Mouse (Mus musculus) gastrocnemius, adult 18-20 months (tissue): ENCODE results near the gene Prkab2. TPM values are rescaled to one million over a fixed set of nuclear protein-coding genes. Genes with fewer than 3 reads are reported as not detected.

Experiments
- DNase-seq: peaks from one replicate; pipeline ENCODE4 v3.0.0; 2021; ENCODE audit warnings: low spot score
- microRNA-seq: library from miRNA; unstranded; fragments of <30 nt; microRNA quantifications from one replicate; pipeline ENCODE4 v1.2.0, GENCODE M21; 2021
- total RNA-seq, 2 experiments: library from RNA; stranded (reverse); gene quantifications; 2 replicates each; pipeline ENCODE4 v1.2.3; 2021

Prkab2 gene
- total RNA-seq, 2 experiments from 2014 or later: 192 to 194 TPM

DNA sequence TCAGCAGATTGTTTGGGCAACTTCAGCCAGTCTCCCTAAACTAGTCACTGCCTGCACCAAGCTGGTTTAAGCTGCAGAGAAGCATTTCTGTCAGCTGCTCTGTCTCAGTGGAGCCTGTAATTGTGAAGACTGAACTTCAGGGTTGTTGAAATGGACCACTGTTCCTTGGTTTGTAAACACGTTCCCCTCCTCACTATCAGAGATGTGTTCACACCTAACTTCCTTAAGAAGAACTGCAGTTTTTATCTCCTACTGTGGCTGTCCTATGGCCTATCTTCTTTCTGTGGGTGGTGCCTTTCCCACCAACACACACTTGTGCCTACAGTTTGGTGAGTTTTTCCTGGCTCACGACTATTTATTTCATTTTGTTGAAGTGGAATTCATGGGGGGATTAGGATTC is 31.3 kb downstream of the Prkab2 start:
- DNase-seq: no peak

DNA sequence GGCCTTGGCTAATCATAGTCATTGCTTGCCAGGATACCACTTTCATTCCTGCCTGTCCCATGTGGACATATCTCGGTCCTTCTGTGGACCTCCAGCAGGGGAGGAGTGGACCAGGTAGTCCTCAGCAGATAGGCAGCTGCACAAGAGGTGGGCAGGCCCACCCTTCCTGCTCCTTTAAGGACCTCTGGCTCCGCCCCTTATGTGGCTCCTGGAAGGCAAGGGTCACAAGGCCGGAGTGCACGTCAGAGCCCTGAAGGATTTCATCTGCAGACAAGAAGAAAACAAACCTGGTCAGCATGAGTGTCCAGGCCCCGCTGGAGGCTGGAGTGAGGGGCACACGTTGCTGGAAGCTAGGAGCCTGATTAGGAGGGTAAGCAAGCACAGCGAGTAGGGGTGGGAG is 32.6 kb downstream of the Prkab2 start:
- no peak for DNase-seq

DNA sequence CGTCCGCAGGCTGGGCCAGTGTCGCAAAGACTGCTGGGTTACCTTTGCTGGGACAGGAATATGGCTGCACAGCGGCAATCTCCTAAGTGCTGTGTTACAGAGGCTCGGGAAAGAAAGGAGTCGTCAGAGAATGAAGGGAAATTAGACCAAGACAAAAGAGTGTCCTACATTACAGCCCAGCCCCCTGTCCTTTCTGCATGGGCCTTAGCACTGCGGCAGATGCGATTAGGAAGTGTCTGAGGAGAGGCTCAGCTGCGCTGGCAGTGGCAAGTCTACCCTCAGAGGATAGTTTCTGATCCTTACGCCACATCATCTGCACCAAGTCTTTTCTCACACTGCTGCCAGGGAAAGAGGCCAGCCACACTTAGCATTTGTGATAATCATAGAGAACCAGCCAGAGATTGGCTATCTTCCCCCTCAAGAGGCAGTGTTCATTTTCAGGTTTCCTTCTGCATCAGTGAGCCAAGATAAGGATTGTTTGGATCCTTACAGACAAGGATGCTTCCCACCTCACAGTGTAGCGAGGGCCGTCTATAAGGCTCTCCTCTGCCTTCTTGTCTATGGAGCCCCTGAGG is 33.5 kb downstream of the Prkab2 start:
- DNase-seq: no peak

DNA sequence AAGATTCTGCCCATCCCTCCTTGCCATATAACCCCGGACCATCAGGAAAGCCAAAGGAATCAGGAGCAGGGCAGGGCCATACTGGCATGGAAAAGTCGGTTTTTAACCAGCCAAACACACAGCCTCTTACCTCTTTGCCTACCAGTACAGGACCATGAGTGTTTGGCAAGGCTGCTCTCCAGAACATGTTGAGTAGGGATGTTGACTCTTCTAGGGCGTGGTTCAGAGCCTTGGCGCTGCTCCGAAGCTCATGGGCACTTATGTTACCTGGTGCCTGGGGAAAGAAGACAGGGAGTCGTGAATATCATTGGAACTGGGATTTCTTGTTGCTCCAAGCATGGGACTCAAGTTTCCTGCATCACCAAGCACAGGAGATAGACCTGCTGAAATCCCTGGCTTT is 35.8 kb downstream of the Prkab2 start:
- no peak for DNase-seq

DNA sequence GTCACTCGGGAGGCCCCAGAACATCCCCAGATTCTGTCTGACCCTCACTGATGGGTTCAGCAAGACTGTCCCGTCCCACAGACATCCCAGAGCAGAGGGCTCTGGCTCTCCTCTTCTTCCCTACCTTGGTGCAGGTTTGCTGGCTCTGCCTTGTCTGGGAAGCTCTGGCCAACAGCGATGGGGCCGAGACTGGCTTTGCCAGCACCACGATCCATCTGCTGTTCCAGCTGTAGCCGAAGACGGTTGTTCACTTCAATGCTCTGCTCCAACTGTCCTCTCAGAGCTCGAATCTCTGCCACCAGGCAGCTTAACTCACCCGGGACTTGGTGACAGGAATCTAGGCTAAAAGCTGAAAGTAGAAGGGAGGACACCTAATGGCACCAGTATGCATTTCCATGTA is 38.9 kb downstream of the Prkab2 start:
- no peak for DNase-seq

DNA sequence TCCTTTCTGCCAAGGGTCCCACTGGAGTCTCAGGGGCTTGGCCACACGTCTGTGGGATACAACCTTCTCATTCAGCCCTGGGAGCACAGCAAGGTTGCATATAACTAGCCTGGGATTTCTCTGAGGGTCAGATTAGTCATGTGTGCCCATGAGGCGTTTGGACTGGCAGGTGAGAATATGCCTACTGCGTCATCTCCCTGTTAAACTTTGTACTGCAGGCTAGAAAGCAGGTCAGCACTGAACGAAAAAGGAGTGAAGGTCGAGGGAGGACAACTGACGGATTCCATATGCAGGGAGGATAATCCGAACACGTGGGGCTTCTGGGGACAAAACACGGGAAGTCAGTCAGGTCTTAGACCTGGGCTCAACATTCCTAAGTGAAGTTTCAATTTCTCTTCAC is 39.3 kb downstream of the Prkab2 start:
- DNase-seq: no peak

DNA sequence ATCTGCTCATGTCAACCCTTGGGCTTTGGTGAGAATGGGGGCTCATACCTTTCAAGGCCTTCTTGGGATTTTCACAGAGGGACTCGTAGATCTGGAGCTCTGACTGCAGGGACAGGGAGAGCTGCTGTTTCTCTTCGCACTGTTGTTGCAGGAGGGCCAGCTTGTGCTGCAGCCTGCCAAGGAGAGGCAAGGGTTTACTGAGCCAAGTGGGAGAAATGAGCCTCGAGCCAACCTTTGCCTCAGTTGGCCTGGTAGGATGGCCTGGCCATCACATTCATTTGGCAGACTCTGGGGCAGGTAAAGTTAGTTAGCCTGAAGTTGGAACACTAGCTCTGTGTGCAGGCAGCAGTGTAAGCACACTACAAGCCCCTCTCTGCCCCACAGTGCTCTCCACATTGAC is 41.1 kb downstream of the Prkab2 start:
- no peak for DNase-seq

DNA sequence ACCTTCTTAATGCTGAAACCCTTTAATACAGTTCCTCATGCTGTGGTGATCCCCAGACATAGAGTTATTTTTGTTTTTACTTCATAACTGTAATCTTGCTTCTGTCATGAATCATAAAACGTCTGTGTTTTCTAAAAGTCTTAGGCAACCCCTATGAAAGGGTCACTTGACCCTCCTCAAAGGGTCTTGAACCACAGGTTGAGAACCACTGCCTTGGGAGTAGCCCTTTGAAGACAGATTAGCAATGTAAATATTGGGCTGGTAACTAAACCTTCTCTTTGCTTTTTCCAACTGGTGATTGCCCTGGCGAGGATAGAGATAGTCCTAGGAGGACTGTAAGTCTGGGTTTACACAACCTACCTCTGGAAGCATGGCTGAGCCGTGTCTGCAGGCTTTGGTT is 43.2 kb downstream of the Prkab2 start:
- no peak for DNase-seq

DNA sequence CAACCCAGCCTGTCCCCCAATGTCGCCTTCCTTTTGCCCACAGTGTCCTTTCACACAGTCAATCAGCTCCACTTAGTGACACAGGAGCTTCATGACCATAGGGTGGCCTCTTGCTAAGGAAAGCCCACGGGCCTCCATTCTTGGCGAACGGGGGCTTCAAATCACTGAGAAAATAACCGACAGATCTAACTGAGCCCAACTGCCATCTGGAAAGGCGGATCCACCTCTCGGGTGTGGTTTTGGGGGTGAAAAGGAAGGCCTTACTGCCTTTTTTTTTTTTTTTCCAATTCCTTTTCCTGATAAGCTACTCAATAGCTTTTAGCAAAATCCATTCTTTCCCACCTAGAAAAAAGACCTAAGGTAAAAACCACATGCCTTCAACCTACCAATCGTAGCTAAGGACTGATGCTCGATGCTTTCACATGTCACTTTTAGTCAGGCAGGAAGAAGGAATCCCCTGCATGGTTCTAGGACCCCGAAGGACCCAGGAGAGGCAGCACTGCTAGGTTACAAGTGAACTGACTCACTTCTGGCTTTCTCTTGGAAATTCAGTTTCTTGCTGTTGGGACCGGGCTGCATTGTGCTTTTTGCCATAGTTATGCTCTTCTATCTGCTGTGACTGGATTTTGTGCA is 44.6 kb downstream of the Prkab2 start:
- DNase-seq: no peak

DNA sequence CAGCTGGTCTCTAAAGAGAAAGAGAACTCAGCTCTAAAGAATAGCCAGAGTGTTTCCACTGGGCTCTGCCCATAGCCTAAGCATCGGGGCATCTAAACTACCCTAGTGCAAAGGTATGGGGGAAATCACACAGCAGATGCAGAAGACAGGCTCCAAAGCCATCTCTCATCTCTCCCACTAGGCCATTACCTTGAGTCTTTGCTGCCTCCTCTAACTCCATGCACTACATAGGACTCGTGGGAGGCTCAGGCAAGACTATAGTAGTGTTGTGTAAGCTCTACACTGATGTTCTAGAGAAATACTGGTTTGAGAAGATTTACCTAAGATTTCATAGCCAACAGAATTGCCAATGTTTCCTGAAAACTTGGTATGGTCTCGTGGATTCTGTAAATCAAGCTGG is 47.5 kb downstream of the Prkab2 start:
- no peak for DNase-seq

DNA sequence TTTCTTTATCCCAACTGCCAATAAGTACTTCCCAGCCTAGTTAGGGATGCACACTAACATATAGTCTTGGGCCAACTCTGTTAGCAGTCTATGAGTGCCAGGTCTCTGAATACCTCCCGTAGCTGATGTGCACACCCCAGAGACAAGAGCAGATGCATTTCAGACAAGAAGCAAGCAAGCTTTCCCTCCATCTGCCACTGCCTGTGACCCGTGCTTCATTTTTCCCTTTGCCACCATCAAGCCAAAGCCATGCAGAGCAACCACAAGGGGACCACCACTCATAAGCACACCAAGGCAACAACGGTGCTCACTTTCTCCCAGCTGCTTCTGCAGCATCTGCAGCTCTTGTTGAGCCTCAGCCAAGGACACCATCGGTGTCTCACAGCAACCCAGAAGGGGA is 48.6 kb downstream of the Prkab2 start:
- DNase-seq: no peak

DNA sequence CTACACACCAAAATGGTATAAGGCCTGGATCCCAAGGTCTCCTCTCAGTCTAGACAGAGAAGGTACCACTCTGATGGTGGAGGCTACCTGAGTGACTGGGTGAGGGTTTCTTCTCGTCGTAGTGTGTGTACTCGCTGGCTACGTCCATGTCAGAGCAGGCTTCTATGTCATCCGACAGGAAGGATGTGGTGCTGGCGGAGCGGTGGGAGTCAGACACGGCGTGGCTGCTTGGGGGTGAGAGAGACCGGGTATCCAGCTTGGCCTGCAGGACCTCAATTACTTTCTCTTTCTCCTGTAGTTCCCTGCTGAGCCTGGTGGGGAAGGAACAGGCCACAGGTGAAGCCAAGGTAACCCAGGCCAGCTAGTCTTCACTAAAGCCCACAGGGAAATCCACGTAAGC is 52.1 kb downstream of the Prkab2 start:
- DNase-seq: no peak

DNA sequence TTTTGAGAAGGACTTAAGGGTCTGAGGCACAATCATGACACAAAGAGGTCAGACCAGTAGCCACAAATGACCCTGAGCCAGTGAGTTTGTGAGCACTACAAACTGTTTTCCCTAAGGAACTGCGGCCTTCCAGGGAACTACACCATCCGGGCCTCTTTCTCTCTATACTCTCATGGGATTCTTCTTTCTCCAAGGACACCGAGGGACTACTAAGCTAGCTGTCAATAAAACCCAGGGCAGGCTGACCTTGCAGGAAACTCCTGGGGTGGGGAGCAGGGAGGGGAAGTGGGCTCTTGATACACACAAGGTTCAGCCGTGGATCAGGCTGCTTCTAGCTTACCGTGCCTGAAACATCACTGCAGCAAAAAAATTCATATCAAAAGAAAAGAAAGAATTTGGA is 52.9 kb downstream of the Prkab2 start:
- DNase-seq: no peak

DNA sequence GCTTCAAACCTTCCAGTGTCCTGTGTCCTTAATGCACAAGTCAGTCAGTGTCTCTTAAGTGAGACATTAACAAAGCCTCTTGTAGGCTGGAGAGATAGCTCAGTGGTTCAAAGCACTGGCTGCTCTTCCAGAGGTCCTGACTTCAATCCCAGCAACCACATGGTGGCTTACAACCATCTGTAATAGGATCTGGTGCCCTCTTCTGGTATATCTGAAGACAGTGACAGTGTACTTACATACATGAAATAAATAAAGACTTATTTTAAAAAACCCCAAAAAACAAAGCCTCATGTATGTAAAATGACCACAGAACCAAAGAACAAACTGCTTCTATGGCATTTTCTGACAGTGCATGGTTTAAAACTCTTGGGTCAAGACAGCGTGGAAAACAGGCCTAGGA is 57.9 kb downstream of the Prkab2 start:
- DNase-seq: no peak

DNA sequence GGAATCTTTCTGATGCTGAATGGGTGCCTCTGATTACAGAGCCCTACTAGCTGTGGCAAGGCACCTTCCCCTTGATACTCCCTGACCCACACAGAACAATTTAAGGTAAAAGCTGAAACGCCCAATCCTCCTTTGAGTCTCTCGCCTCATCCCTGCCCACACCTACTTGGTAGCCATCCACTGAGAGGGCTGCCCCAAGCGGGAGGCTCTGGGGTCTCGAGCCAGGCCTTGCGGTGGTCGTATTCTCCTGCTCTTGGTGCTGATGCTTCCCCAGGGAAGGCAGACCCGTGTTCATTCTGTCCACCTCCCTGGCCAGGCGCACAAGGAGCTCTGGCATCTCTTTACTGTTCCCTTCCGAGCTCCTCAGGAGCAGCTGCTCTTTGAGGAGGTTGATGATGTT is 61.1 kb downstream of the Prkab2 start:
- DNase-seq: no peak

Small RNA genes lying within 50 kb of the gene (microRNA-seq; reads per million reads assigned to microRNA genes)
- not detected for gene Mir7225

Other genes with a start within 250 kb of the Prkab2 start
- gene Olfr1402, start 236.2 kb upstream of the Prkab2 start, total RNA-seq: not detected
- gene Chd1l, start 48.0 kb upstream of the Prkab2 start, total RNA-seq: 10 to 100 TPM; 11.0 to 11.1 TPM
- gene Fmo5, start 29.4 kb upstream of the Prkab2 start, total RNA-seq: 1 to 10 TPM; 5.7 to 6.5 TPM
- gene Gm17651, start 16.5 kb downstream of the Prkab2 start, total RNA-seq: not detected
- gene Pde4dip, start 230.5 kb downstream of the Prkab2 start, total RNA-seq: 1,000 to 10,000 TPM; 2,910 to 3,459 TPM
- gene Sec22b, start 243.0 kb downstream of the Prkab2 start, total RNA-seq: 10 to 100 TPM; 25.7 to 28.8 TPM